Mouse (Mus musculus) liver, embryonic 15.5 days (tissue): Measurements from ENCODE around the gene Mettl7a1. TPM values are rescaled to one million over a fixed set of nuclear protein-coding genes. Genes with fewer than 3 reads are reported as not detected.
"Not testable (repeated sequence)": the region's sequence is repeated elsewhere in the genome, so short reads cannot be mapped to it uniquely, and the experiment has no call there.

Source experiments
- ATAC-seq: fragments of 200-750 bp; cut with Nextera tagmentation; 2 replicates; pipeline ENCODE4 v1.8.0; 2017; ENCODE audit warnings: moderate number of reproducible peaks, mild to moderate bottlenecking, moderate library complexity; ENCODE audit not compliant: insufficient read depth
- H3K27ac ChIP-seq: fragments of 300-500 bp; sonication (generic); replicated peaks from 2 replicates; pipeline ENCODE4 v1.5.1; 2015; ENCODE audit warnings: mild to moderate bottlenecking, inconsistent platforms
- H3K27me3 ChIP-seq: fragments of 300-500 bp; sonication (generic); 2 replicates; pipeline ENCODE4 v1.6.1; 2015; ENCODE audit warnings: mild to moderate bottlenecking, inconsistent platforms
- H3K36me3 ChIP-seq: fragments of 300-500 bp; sonication (generic); replicated peaks from 2 replicates; pipeline ENCODE4 v1.6.1; 2015; ENCODE audit warnings: moderate library complexity, mild to moderate bottlenecking, inconsistent platforms
- H3K4me1 ChIP-seq: fragments of 300-500 bp; sonication (generic); replicated peaks from 2 replicates; pipeline ENCODE4 v1.6.1; 2015; ENCODE audit warnings: inconsistent platforms
- H3K4me2 ChIP-seq: fragments of 300-500 bp; sonication (generic); 2 replicates; pipeline ENCODE4 v1.6.1; 2015; ENCODE audit warnings: moderate library complexity, mild to moderate bottlenecking, inconsistent platforms
- H3K4me3 ChIP-seq: fragments of 300-500 bp; sonication (generic); replicated peaks from 2 replicates; pipeline ENCODE4 v1.5.1; 2015; ENCODE audit warnings: mild to moderate bottlenecking, inconsistent platforms
- H3K9ac ChIP-seq: fragments of 300-500 bp; sonication (generic); 2 replicates; pipeline ENCODE4 v1.6.1; 2015; ENCODE audit warnings: moderate library complexity, mild to moderate bottlenecking, inconsistent platforms
- H3K9me3 ChIP-seq: fragments of 300-500 bp; sonication (generic); replicated peaks from 2 replicates; pipeline ENCODE4 v1.6.1; 2016; ENCODE audit warnings: inconsistent platforms
- WGBS: fragments of 180-500 bp; shearing (Covaris S2); methylation state at CpG from one replicate; pipeline ENCODE4 v1.1.7; 2015; ENCODE audit warnings: mixed read lengths; ENCODE audit not compliant: insufficient replicate concordance; 5-methylcytosine and 5-hydroxymethylcytosine counted together
- polyA plus RNA-seq: library from polyadenylated mRNA; unstranded; fragments of >200 nt; fragmentation: Nextera tagmentation; extraction: Ambion mirVana; gene quantifications from 2 replicates; pipeline ENCODE4 v1.2.1, GENCODE M21; 2015

The Mettl7a1 gene
- polyA plus RNA-seq, 1 experiment from 2014 or later, result 8.9 TPM

GRCm38 (mm10) chr15:100271411-100271810 is 32.5 kb upstream of the Mettl7a1 start:
- ATAC-seq, result no peak
- no peaks in the 10 kb centered on the region for H3K9me3 ChIP-seq
- H3K36me3 ChIP-seq, result no peaks in the 10 kb centered on the region
- H3K27me3 ChIP-seq, result no peaks in the 10 kb centered on the region
- no peaks in the 10 kb centered on the region for H3K4me1 ChIP-seq
- H3K27ac ChIP-seq, result no peak overlapping the region
- WGBS, result 66% methylated on average over 14 of the region's 14 CpGs
- no peak overlapping the region for H3K4me3 ChIP-seq
- no peak overlapping the region for H3K4me2 ChIP-seq
- H3K9ac ChIP-seq, result no peak overlapping the region

- H3K4me1 ChIP-seq, H3K36me3 ChIP-seq, H3K4me2 ChIP-seq, H3K4me3 ChIP-seq, ATAC-seq, H3K27me3 ChIP-seq, H3K9me3 ChIP-seq, H3K9ac ChIP-seq, H3K27ac ChIP-seq: not testable (repeated sequence)
- WGBS, result 63% methylated on average over 4 of the region's 4 CpGs
These were observed 30.1 kb upstream of the Mettl7a1 start for GRCm38 (mm10) chr15:100273791-100274308.

DNA sequence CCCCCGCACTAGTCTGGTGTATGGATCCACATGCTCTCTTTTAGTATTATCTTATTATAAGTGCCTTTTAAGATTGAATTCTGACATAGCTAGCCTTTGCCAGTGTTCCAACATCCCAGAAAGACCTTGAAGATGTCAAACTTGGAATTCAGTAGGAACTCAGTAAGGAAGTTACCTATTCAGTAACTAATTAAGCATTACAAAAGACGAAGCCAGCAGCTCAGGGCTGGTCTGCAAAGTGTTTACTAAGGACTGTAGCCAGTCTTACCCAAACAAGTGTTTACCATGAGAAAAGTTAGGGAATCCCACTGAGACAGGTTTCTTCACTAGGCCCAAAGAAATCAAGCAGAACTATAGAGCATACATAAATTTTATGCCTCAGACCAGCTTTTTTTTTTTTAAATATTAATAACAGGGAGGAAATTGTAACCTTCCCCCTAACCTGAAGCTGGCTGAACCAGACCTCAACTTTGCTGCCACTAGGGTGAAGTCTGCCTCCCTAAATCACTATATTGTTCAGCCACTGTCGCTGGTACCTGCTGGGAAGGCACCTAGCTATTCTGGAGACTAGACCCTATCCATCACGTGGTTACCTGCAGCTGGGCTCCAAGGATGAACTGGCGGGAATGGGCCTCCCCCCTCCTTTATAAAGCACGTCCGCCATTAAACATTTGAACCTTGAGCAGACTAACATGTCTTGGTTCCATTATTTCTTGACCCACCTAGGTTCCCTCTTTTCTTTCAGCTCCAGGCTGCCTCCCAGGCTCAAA is 29.0 kb upstream of the Mettl7a1 start:
- 69% methylated on average over 7 of the region's 7 CpGs for WGBS
- Histone ChIP-seq H3K27me3 (no peaks in the 10 kb centered on the region), H3K9ac (no peak overlapping the region), H3K27ac (no peak overlapping the region), H3K4me1 (no peaks in the 10 kb centered on the region), H3K36me3 (no peaks in the 10 kb centered on the region), H3K9me3 (no peaks in the 10 kb centered on the region), H3K4me2 (no peak overlapping the region), H3K4me3 (no peak overlapping the region)
- ATAC-seq, result no peak

DNA sequence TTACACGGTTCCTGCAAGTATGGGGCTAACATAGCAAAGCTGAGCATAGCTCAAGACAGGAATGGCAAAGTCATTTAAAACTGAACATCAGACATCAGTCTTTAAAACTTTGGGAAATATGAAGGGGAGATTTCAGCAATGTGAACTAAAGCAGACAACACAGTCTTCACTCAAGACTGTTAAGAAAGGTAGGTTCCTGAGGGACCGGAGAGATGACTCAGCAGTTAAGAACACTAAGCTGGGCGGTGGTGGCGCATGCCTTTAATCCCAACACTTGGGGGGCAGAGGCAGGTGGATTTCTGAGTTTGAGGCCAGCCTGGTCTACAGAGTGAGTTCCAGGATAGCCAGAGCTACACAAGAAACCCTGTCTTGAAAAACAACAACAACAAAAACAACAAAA is 27.5 kb upstream of the Mettl7a1 start:
- no peak for ATAC-seq
- no peak overlapping the region for H3K4me3 ChIP-seq
- H3K36me3 ChIP-seq, result no peaks in the 10 kb centered on the region
- WGBS, result 77% methylated on average over 4 of the region's 4 CpGs
- H3K27me3 ChIP-seq, result no peaks in the 10 kb centered on the region
- 0 out of 2 replicates have a peak, but pooled peaks cover 2% of the 10 kb centered on the region for H3K9me3 ChIP-seq
- no peak overlapping the region for H3K4me2 ChIP-seq
- no peaks in the 10 kb centered on the region for H3K4me1 ChIP-seq
- no peak overlapping the region for H3K9ac ChIP-seq
- no peak overlapping the region for H3K27ac ChIP-seq

GRCm38 (mm10) chr15:100277586-100277985 is 26.4 kb upstream of the Mettl7a1 start:
- ATAC-seq, result no peak

DNA sequence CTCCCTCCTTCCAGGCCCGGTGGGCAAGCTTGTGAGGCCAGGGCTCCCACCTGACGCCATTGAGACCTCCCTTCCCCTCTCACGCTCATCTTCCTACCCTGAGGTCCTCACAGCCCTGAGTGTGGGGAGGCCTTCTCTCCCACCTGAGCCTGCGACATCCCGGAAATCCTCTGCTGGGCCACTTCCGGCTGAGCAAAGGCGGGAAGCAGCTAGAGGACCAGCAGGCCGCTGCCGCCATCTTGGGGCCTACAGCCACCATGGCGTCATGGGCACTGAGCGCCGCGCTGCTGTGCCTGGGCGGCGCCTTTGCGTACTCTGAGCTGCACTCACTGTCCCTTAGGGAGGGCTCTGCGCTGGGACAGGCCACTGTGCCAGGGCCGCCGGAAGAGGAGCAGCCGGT is 23.3 kb upstream of the Mettl7a1 start, which contains the start of gene Tmprss12:
Gene Tmprss12, plus strand, starts transcription at position 212 of the 400 bp plus-strand sequence.
- H3K4me2 ChIP-seq, result no peak within 1 kb of the TSS
- H3K4me1 ChIP-seq, result no peaks in the 10 kb centered on the region
- WGBS, result 83% methylated on average over 20 of the region's 20 CpGs
- H3K9ac ChIP-seq, result no peak within 1 kb of the TSS
- H3K9me3 ChIP-seq, result 0 out of 2 replicates have a peak, but pooled peaks cover 2% of the 10 kb centered on the region
- H3K27ac ChIP-seq, result no peak within 1 kb of the TSS
- ATAC-seq, result no peak
- H3K4me3 ChIP-seq, result no peak within 1 kb of the TSS
- no peaks in the 10 kb centered on the region for H3K27me3 ChIP-seq
- H3K36me3 ChIP-seq, result no peaks in the 10 kb centered on the region

More at GRCm38 (mm10) chr15:100277586-100277985, 26.4 kb upstream of the Mettl7a1 start:
- Histone ChIP-seq H3K4me3 (no peak overlapping the region), H3K27ac (no peak overlapping the region), H3K4me1 (no peaks in the 10 kb centered on the region), H3K9ac (no peak overlapping the region), H3K36me3 (no peaks in the 10 kb centered on the region), H3K27me3 (no peaks in the 10 kb centered on the region), H3K4me2 (no peak overlapping the region), H3K9me3 (0 out of 2 replicates have a peak, but pooled peaks cover 2% of the 10 kb centered on the region)
- 84% methylated on average over 3 of the region's 3 CpGs for WGBS

- Histone ChIP-seq H3K4me2 (no peak overlapping the region), H3K4me1 (no peaks in the 10 kb centered on the region), H3K27ac (no peak overlapping the region), H3K9ac (no peak overlapping the region), H3K27me3 (no peaks in the 10 kb centered on the region), H3K9me3 (no peaks in the 10 kb centered on the region), H3K4me3 (no peak overlapping the region), H3K36me3 (no peaks in the 10 kb centered on the region)
- 70% methylated on average over 6 of the region's 6 CpGs for WGBS
- no peak for ATAC-seq
These were observed 15.0 kb upstream of the Mettl7a1 start for GRCm38 (mm10) chr15:100288980-100289379.

GRCm38 (mm10) chr15:100290858-100291257 is 13.1 kb upstream of the Mettl7a1 start:
- no peaks in the 10 kb centered on the region for H3K9me3 ChIP-seq
- H3K36me3 ChIP-seq, result no peaks in the 10 kb centered on the region
- H3K4me1 ChIP-seq, result no peaks in the 10 kb centered on the region
- 76% methylated on average over 5 of the region's 5 CpGs for WGBS
- no peak overlapping the region for H3K9ac ChIP-seq
- no peak overlapping the region for H3K27ac ChIP-seq
- no peak for ATAC-seq
- H3K27me3 ChIP-seq, result no peaks in the 10 kb centered on the region
- no peak overlapping the region for H3K4me2 ChIP-seq
- no peak overlapping the region for H3K4me3 ChIP-seq

GRCm38 (mm10) chr15:100292326-100292725 is 11.6 kb upstream of the Mettl7a1 start:
- no peak overlapping the region for H3K9ac ChIP-seq
- no peak overlapping the region for H3K4me3 ChIP-seq
- no peaks in the 10 kb centered on the region for H3K9me3 ChIP-seq
- no peak for ATAC-seq
- no peaks in the 10 kb centered on the region for H3K4me1 ChIP-seq
- no peak overlapping the region for H3K27ac ChIP-seq
- no peaks in the 10 kb centered on the region for H3K36me3 ChIP-seq
- WGBS, result 67% methylated on average over 7 of the region's 7 CpGs
- H3K27me3 ChIP-seq, result no peaks in the 10 kb centered on the region
- no peak overlapping the region for H3K4me2 ChIP-seq

DNA sequence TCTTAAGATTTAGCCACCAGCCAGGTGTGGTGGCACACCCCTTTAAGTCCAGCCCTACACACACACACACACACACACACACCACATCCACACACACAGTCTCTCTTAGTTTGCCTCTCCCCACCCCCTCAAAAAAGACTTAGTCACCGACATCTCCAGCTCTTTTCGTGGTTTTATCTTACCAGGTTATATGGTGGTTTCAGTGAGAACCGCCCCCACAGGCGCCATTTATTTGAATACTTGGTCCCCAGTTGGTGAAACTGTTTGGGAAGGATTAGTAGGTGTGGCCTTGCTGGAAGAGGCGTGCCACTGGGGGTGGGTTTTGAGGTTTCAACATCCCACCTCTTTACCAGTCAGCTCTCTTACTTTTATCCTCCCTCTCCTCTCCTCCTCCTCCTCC is 6.1 kb upstream of the Mettl7a1 start:
- Histone ChIP-seq H3K9ac (no peak overlapping the region), H3K36me3 (no peaks in the 10 kb centered on the region), H3K4me2 (no peak overlapping the region), H3K27me3 (no peaks in the 10 kb centered on the region), H3K9me3 (no peaks in the 10 kb centered on the region), H3K4me1 (peaks cover 12% of the 10 kb centered on the region), H3K27ac (no peak overlapping the region), H3K4me3 (no peak overlapping the region)
- WGBS, result 49% methylated on average over 5 of the region's 5 CpGs
- no peak for ATAC-seq

DNA sequence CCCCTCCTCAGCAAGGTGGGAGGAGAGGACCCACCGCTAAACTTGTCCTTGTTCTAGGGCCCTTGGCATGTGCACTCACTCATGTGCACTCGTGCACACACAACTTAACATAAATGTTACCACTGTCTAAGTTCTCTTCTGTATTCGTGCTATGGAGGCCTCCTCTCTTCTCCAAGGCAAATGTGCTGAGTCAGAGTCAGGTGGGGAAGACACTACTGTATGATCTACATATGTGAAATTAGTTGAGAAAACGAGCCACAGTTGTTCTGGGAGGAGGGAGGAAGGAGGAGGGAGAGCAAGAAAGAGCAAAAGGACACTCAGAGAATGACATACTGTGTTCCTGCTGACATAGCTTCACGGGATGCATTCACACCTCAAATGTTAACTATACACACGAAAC is 3.4 kb upstream of the Mettl7a1 start:
- Histone ChIP-seq H3K4me1 (peaks cover 31% of the 10 kb centered on the region), H3K4me2 (no peak overlapping the region)
- WGBS, result 44% methylated on average over 6 of the region's 6 CpGs

More for the DNA sequence above, 3.4 kb upstream of the Mettl7a1 start:
- no peaks in the 10 kb centered on the region for H3K9me3 ChIP-seq
- ATAC-seq, result no peak
- H3K4me3 ChIP-seq, result no peak overlapping the region
- no peak overlapping the region for H3K9ac ChIP-seq
- no peaks in the 10 kb centered on the region for H3K36me3 ChIP-seq
- H3K27me3 ChIP-seq, result no peaks in the 10 kb centered on the region
- H3K27ac ChIP-seq, result no peak overlapping the region
